Mouse (Mus musculus) CH12.LX (cell line): ENCODE results near the gene Aip. TPM values are rescaled to one million over a fixed set of nuclear protein-coding genes. Genes with fewer than 3 reads are reported as not detected.

Experiments used
- DNase-seq: peaks from one replicate; pipeline ENCODE4 v3.0.0-alpha.2; 2013; ENCODE audit errors: extremely low read depth
- H3K27ac ChIP-seq: 2 replicates; pipeline ENCODE4 v1.5.1; 2012; ENCODE audit warnings: low read depth, mild to moderate bottlenecking, control low read depth, moderate library complexity; ENCODE audit not compliant: insufficient read depth
- H3K27me3 ChIP-seq: replicated peaks from 2 replicates; pipeline ENCODE3; 2012; ENCODE audit warnings: inconsistent platforms
- H3K36me3 ChIP-seq, 2 experiments: replicated peaks in 1 of 2; 2 replicates each; pipeline versions ENCODE3 to v1.6.1; 2012; ENCODE audit warnings: inconsistent platforms in 1 of 2, low read length in 1 of 2, mild to moderate bottlenecking in 1 of 2, mixed read lengths in 1 of 2, moderate library complexity in 1 of 2; ENCODE audit not compliant: control insufficient read depth in 1 of 2, insufficient read depth in 1 of 2
- H3K4me1 ChIP-seq, 2 experiments: 2 replicates each; pipeline ENCODE4 v1.6.1; 2012; ENCODE audit warnings: inconsistent platforms in 1 of 2, moderate library complexity in 1 of 2; ENCODE audit not compliant: insufficient read depth in 2 of 2, control insufficient read depth in 1 of 2
- H3K4me2 ChIP-seq: 2 replicates; pipeline ENCODE4 v1.6.1; 2012; ENCODE audit warnings: low read depth, mild to moderate bottlenecking, control low read depth; ENCODE audit not compliant: poor library complexity, insufficient read depth, severe bottlenecking
- H3K4me3 ChIP-seq, 3 experiments: fragments of 150-350 bp in 1 of 3; sonication (generic) in 1 of 3; replicated peaks in 1 of 3; 2 replicates each; pipeline versions ENCODE3 to v1.5.1; 2011 to 2012; ENCODE audit warnings: low read depth in 2 of 3, low read length in 2 of 3, mild to moderate bottlenecking in 2 of 3, moderate library complexity in 2 of 3, control low read depth in 1 of 3, improper control_type of control experiment in 1 of 3, inconsistent platforms in 1 of 3, mixed read lengths in 1 of 3; ENCODE audit not compliant: poor library complexity in 1 of 3
- H3K79me2 ChIP-seq: replicated peaks from 2 replicates; pipeline ENCODE4 v1.6.1; 2012; ENCODE audit warnings: mild to moderate bottlenecking, moderate library complexity; ENCODE audit not compliant: control insufficient read depth, poor library complexity, insufficient read depth, severe bottlenecking; ENCODE audit errors: extremely low read depth
- H3K9ac ChIP-seq: 2 replicates; pipeline ENCODE4 v1.6.1; 2012; ENCODE audit warnings: low read depth, mild to moderate bottlenecking, control low read depth, moderate library complexity; ENCODE audit not compliant: insufficient read depth
- H3K9me3 ChIP-seq: replicated peaks from 2 replicates; pipeline ENCODE3; 2012; ENCODE audit warnings: low read length, inconsistent platforms, mixed read lengths
- BHLHE40 ChIP-seq: IDR thresholded peaks from 2 replicates; pipeline ENCODE4 v1.6.1; 2011; ENCODE audit warnings: mild to moderate bottlenecking, low read depth, low read length, improper control_type of control experiment
- CTCF ChIP-seq, 2 experiments: IDR thresholded peaks in 1 of 2; conservative IDR thresholded peaks in 1 of 2; 2 replicates each; pipeline ENCODE4 v1.5.1; 2011 to 2012; ENCODE audit warnings: low read depth in 2 of 2, low read length in 2 of 2, improper control_type of control experiment in 1 of 2, inconsistent platforms in 1 of 2, mild to moderate bottlenecking in 1 of 2, moderate library complexity in 1 of 2
- E2F4 ChIP-seq: IDR thresholded peaks from 2 replicates; pipeline ENCODE4 v1.6.1; 2011; ENCODE audit warnings: low read depth, low read length, improper control_type of control experiment; ENCODE audit not compliant: insufficient replicate concordance
- ETS1 ChIP-seq: conservative IDR thresholded peaks from 2 replicates; pipeline ENCODE4 v1.6.1; 2012; ENCODE audit warnings: low read depth, mild to moderate bottlenecking, inconsistent platforms, low read length, improper control_type of control experiment, moderate library complexity
- GABPA ChIP-seq: IDR thresholded peaks from 2 replicates; pipeline ENCODE4 v1.6.1; 2012; ENCODE audit warnings: low read depth, low read length, improper control_type of control experiment, inconsistent platforms; ENCODE audit not compliant: insufficient replicate concordance
- IRF4 ChIP-seq: IDR thresholded peaks from 2 replicates; pipeline ENCODE4 v1.6.1; 2014; ENCODE audit warnings: low read depth, mild to moderate bottlenecking, inconsistent platforms, low read length, improper control_type of control experiment
- JUN ChIP-seq: IDR thresholded peaks from 2 replicates; pipeline ENCODE4 v1.6.1; 2011; ENCODE audit warnings: low read depth, mild to moderate bottlenecking, low read length, improper control_type of control experiment, moderate library complexity; ENCODE audit not compliant: insufficient read depth
- MAFK ChIP-seq: IDR thresholded peaks from 2 replicates; pipeline ENCODE4 v1.6.1; 2011; ENCODE audit warnings: low read length, improper control_type of control experiment; ENCODE audit not compliant: insufficient replicate concordance
- MAX ChIP-seq: IDR thresholded peaks from 2 replicates; pipeline ENCODE4 v1.6.1; 2011; ENCODE audit warnings: low read length, improper control_type of control experiment
- MAZ ChIP-seq: IDR thresholded peaks from 2 replicates; pipeline ENCODE4 v1.6.1; 2012; ENCODE audit warnings: low read depth, mild to moderate bottlenecking, inconsistent platforms, low read length, improper control_type of control experiment, moderate library complexity
- MEF2A ChIP-seq: IDR thresholded peaks from 2 replicates; pipeline ENCODE4 v1.6.1; 2014; ENCODE audit warnings: low read depth, mild to moderate bottlenecking, inconsistent platforms, low read length, improper control_type of control experiment, borderline replicate concordance
- MXI1 ChIP-seq: IDR thresholded peaks from 2 replicates; pipeline ENCODE4 v1.6.1; 2011; ENCODE audit warnings: mild to moderate bottlenecking, low read depth, low read length, improper control_type of control experiment
- MYC ChIP-seq: IDR thresholded peaks from 2 replicates; pipeline ENCODE4 v1.6.1; 2011; ENCODE audit warnings: low read depth, mild to moderate bottlenecking, improper control_type of control experiment, low read length
- NELFE ChIP-seq: IDR thresholded peaks from 2 replicates; pipeline ENCODE4 v1.6.1; 2011; ENCODE audit warnings: low read depth, low read length, improper control_type of control experiment
- NRF1 ChIP-seq: IDR thresholded peaks from 2 replicates; pipeline ENCODE4 v1.6.1; 2014; ENCODE audit warnings: low read depth, mild to moderate bottlenecking, inconsistent platforms, low read length, improper control_type of control experiment, moderate library complexity
- PAX5 ChIP-seq: IDR thresholded peaks from 2 replicates; pipeline ENCODE4 v1.6.1; 2012; ENCODE audit warnings: low read length, inconsistent platforms, mixed read lengths
- POLR2A ChIP-seq: IDR thresholded peaks from 2 replicates; pipeline ENCODE4 v1.6.1; 2011; ENCODE audit warnings: low read depth, mild to moderate bottlenecking, improper control_type of control experiment, low read length
- RCOR1 ChIP-seq: conservative IDR thresholded peaks from 2 replicates; pipeline ENCODE4 v1.6.1; 2012; ENCODE audit warnings: low read depth, mild to moderate bottlenecking, inconsistent platforms, low read length, improper control_type of control experiment
- TBP ChIP-seq: conservative IDR thresholded peaks from 2 replicates; pipeline ENCODE4 v1.6.1; 2011; ENCODE audit warnings: low read depth, low read length, improper control_type of control experiment
- USF2 ChIP-seq: conservative IDR thresholded peaks from 2 replicates; pipeline ENCODE4 v1.6.1; 2011; ENCODE audit warnings: low read depth, low read length, improper control_type of control experiment
- ZMIZ1 ChIP-seq: IDR thresholded peaks from 2 replicates; pipeline ENCODE4 v1.6.1; 2012; ENCODE audit warnings: low read depth, mild to moderate bottlenecking, inconsistent platforms, low read length, improper control_type of control experiment
- dilution Hi-C: fragments of 300-500 bp; cut with MboI; formaldehyde crosslinking; loops from 2 replicates; pipeline ENCODE4 v1.14.3; 2020; ENCODE audit warnings: low sequenced_read_pairs; ENCODE audit not compliant: extremely low pct_unique_long_range_greater_than_20kb, extremely low pct_ligation_motif_present
- in situ Hi-C: fragments of 300-500 bp; cut with MboI; formaldehyde crosslinking; loops from 3 replicates; pipeline ENCODE4 v1.14.3; 2019; ENCODE audit warnings: low sequenced_read_pairs, low pct_ligation_motif_present, low pct_unique_long_range_greater_than_20kb, mixed read lengths
- polyA plus RNA-seq: library from polyadenylated mRNA; unstranded; fragments of >175 nt; gene quantifications from 2 replicates; pipeline ENCODE4 v1.2.1, GENCODE M21; 2012; ENCODE audit warnings: low read depth; ENCODE audit not compliant: insufficient read length
- total RNA-seq, 2 experiments: library from RNA; depleted of rRNA; stranded (reverse); fragments of 300-350 nt in 1 of 2; fragments of >200 nt in 1 of 2; gene quantifications; 2 replicates each; pipeline ENCODE4 v1.2.3; 2012 to 2014

Gene Aip
- total and polyA plus RNA-seq, 3 experiments, result 11.7 to 64.8 (median 39.7) TPM

DNA sequence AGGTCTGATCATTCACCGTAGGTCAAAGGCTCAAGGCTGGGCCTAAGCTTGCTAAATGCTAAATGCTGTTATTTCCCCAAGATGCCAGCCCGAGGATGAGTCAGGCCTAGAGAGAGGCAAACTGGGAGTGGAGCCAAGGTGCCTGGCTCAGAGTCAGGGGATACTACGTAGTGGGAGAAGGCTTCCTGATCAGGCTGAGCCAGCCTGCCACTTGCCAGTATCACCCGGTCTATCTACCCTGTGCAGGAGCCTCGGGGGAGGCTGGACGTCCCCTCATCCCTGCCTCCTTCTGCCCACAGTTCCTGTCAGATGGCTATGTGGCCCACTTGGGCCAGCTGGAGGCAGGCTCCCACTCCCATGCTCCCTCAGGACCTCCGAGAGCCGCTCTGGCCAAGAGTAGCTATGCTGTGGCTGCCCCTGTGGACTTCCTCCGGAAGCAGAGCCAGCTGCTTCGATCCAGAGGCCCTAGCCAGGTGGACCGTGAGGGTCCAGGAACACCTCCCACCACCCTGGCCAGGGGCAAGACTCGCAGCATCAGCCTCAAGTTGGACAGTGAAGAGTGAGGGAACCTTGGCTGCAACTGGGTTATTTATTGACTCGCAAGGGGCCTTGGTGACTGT, 12.4 kb downstream of the Aip start:
- Histone ChIP-seq H3K27ac (peak overlapping the region; percentile 89), H3K9ac (peak overlapping the region; percentile 39), H3K36me3 (peaks cover 83 to 94% of the 10 kb centered on the region in 2 experiments), H3K79me2 (no peaks in the 10 kb centered on the region), H3K4me2 (peak overlapping the region; percentile 53), H3K4me3 (peak overlapping the region in 1 of 3 experiments; percentile 25), H3K9me3 (no peaks in the 10 kb centered on the region), H3K4me1 (peaks cover 19 to 53% of the 10 kb centered on the region in 2 experiments), H3K27me3 (no peaks in the 10 kb centered on the region)
- dilution Hi-C loops, result no loop called here
- DNase-seq, result no peak
- TF ChIP-seq NELFE, result 0 out of 2 replicates have a peak, but pooled peaks have one; percentile 18
- 0 out of 2 replicates have a peak, but pooled peaks have one; percentile 28 for TF ChIP-seq ZMIZ1
- 0 out of 2 replicates have a peak, but pooled peaks have one; percentile 36 for TF ChIP-seq MXI1
- no peak for TF ChIP-seq PAX5
- no peak for TF ChIP-seq CTCF (conservative IDR thresholded peaks at IDR 0.05 in 1 of 2, IDR thresholded peaks at IDR 0.05 in 1 of 2; ENCODE audit: low read depth in 2 of 2, low read length in 2 of 2)
- no peak for TF ChIP-seq MAZ
- TF ChIP-seq IRF4, result no peak
- in situ Hi-C loops, result no loop called here

GRCm38 (mm10) chr19:4112063-4112960, 13.3 kb downstream of the Aip start:
- peaks cover 19 to 44% of the 10 kb centered on the region in 2 experiments for H3K4me1 ChIP-seq

More at GRCm38 (mm10) chr19:4112063-4112960, 13.3 kb downstream of the Aip start:
- in situ Hi-C loops (no loop called here), dilution Hi-C loops (no loop called here)
- Histone ChIP-seq H3K27ac (peak overlapping the region; percentile 89; the same call in 1 of the 2 replicates), H3K4me2 (no peak overlapping the region), H3K9ac (no peak overlapping the region), H3K27me3 (no peaks in the 10 kb centered on the region), H3K4me3 (no peak overlapping the region), H3K9me3 (no peaks in the 10 kb centered on the region), H3K36me3 (peaks cover 80 to 94% of the 10 kb centered on the region in 2 experiments), H3K79me2 (no peaks in the 10 kb centered on the region)
- TF ChIP-seq MAFK (no peak), MEF2A (no peak), BHLHE40 (no peak), E2F4 (no peak), TBP (no peak), POLR2A (no peak), PAX5 (no peak), MXI1 (no peak), GABPA (no peak), IRF4 (no peak), USF2 (no peak), NELFE (no peak), RCOR1 (no peak), MAX (no peak), ETS1 (no peak), MYC (no peak), JUN (no peak), NRF1 (no peak)
- DNase-seq, result no peak
